11 mouse cellular contexts compared by ENCODE assay signal in genomic region chr4:134263191-134263590, GRCm38 (mm10). TPM values are rescaled to one million over a fixed set of nuclear protein-coding genes. Genes with fewer than 3 reads are reported as not detected.
DNase-seq lines count a peak whose midpoint lies in the region; ATAC-seq and TF ChIP-seq lines count a peak whose summit lies in the region.
"Had no signal": no experiment of that assay in that cellular context is flagged by ENCODE, and none has a peak within 500 bp of the region (broad histone marks: within the 10 kb centered on the region; RNA-seq: fewer than 3 reads in every experiment).

No protein-coding gene starts in this region.

- no peaks in the 10 kb centered on the region for H3K4me1 ChIP-seq in bone marrow, adult 2 months (ENCODE audit: control insufficient read depth, insufficient read depth, low read length)

- H3K4me3 ChIP-seq in bone marrow, adult 2 months (replicated peaks; ENCODE audit: control insufficient read depth, low read depth, low read length): no peak overlapping the region
- H3K4me3 ChIP-seq: megakaryocyte, embryonic 14.5 days had no signal

- ATAC-seq in activated CD4-positive, CD25-positive, alpha-beta regulatory T cell, adult 4 months: no peak

- no peak overlapping the region for H3K27ac ChIP-seq in bone marrow, adult 2 months (ENCODE audit: control insufficient read depth, insufficient read depth, low read depth, low read length, poor library complexity)

- TF ChIP-seq POLR2A in bone marrow, adult 2 months (IDR thresholded peaks at IDR 0.05; ENCODE audit: borderline replicate concordance, control insufficient read depth, low read depth, low read length): no peak

- WGBS in bone marrow, adult 2 months: 44% methylated on average over 6 of the region's 6 CpGs

- peak; percentile 93 for DNase-seq in heart, adult 11 months
- no peak for DNase-seq in heart, postnatal 25 days (ENCODE audit: low spot score)
- DNase-seq in right cerebral cortex, adult 18-20 months: peak; percentile 38
- no peak for DNase-seq in right cerebral cortex, postnatal 36 days (ENCODE audit: low spot score in 2 of 2)
- DNase-seq in heart, postnatal 14 days: peak; percentile 66 to 80
- peak; percentile 71 for DNase-seq in lung, postnatal 25 days (ENCODE audit: low spot score)

- TF ChIP-seq CTCF in bone marrow, adult 2 months (IDR thresholded peaks at IDR 0.05; ENCODE audit: control insufficient read depth, insufficient read depth, low read length): peak; percentile 85

- intact Hi-C loops in heart, postnatal 25 days (cut with DNase I): loop anchor here (5.0 kb wide), 1 partner anchor 104 kb away; no protein-coding TSS in a partner anchor
- intact Hi-C loops in heart, postnatal 14 days (cut with DNase I): loop anchor here (2.0 to 5.0 kb wide), 2 partner anchors 30 to 124 kb away; no protein-coding TSS in a partner anchor

RNA-seq across cellular contexts. Expression of gene Grrp1, which starts 9.3 kb away (rescaled TPM):
- total RNA-seq in heart, postnatal 25 days (2021): 1 to 10 TPM; 6.0 to 7.6 TPM
- polyA plus RNA-seq in bone marrow, adult 2 months (2011; ENCODE audit: insufficient read depth, insufficient read length, low replicate concordance, missing spikeins): 5.2 and 7.5 TPM in 2 replicates
- total RNA-seq in heart, postnatal 14 days (2021): 10 to 100 TPM in 1 of 2 experiments, 1 to 10 TPM in 1; 8.6 to 13.8 TPM
- polyA plus RNA-seq in activated CD4-positive, CD25-positive, alpha-beta regulatory T cell, adult 4 months (2017; shearing (Covaris generic)): not detected

RNA-seq across cellular contexts. Expression of gene Gm30191, which starts 16.5 kb away (rescaled TPM):
- not detected for total RNA-seq in heart, postnatal 25 days (2021)
- not detected in 2 replicates for polyA plus RNA-seq in bone marrow, adult 2 months (2011; ENCODE audit: insufficient read depth, insufficient read length, low replicate concordance, missing spikeins)
- not detected for total RNA-seq in heart, postnatal 14 days (2021)
- not detected for polyA plus RNA-seq in activated CD4-positive, CD25-positive, alpha-beta regulatory T cell, adult 4 months (2017; shearing (Covaris generic))
- total RNA-seq: adrenal gland, postnatal 4 days had no signal
- polyA plus RNA-seq: heart, embryonic 14.5 days had no signal

RNA-seq across cellular contexts. Expression of gene Zfp593, which starts 17.8 kb away (rescaled TPM):
- total RNA-seq in heart, postnatal 25 days (2021): 1 to 10 TPM; 3.1 to 3.2 TPM
- polyA plus RNA-seq in bone marrow, adult 2 months (2011; ENCODE audit: insufficient read depth, insufficient read length, low replicate concordance, missing spikeins): 2.6 and 8.0 TPM in 2 replicates
- total RNA-seq in heart, postnatal 14 days (2021): 1 to 10 TPM; 2.4 to 3.3 TPM
- 1 to 10 TPM; 5.1 to 6.4 TPM for polyA plus RNA-seq in activated CD4-positive, CD25-positive, alpha-beta regulatory T cell, adult 4 months (2017; shearing (Covaris generic))

RNA-seq across cellular contexts. Expression of gene E130218I03Rik, which starts 19.7 kb away (rescaled TPM):
- not detected for total RNA-seq in heart, postnatal 25 days (2021)
- not detected in 2 replicates for polyA plus RNA-seq in bone marrow, adult 2 months (2011; ENCODE audit: insufficient read depth, insufficient read length, low replicate concordance, missing spikeins)
- not detected for total RNA-seq in heart, postnatal 14 days (2021)
- polyA plus RNA-seq in activated CD4-positive, CD25-positive, alpha-beta regulatory T cell, adult 4 months (2017; shearing (Covaris generic)): 1 to 10 TPM in 1 of 2 experiments, under 1 TPM in 1; 0.37 to 6.4 TPM
- total RNA-seq: adrenal gland, postnatal 4 days had no signal
- polyA plus RNA-seq: heart, embryonic 14.5 days had no signal

RNA-seq across cellular contexts. Expression of gene Pdik1l, which starts 24.5 kb away (rescaled TPM):
- total RNA-seq in heart, postnatal 25 days (2021): 1 to 10 TPM; 5.8 to 8.4 TPM
- polyA plus RNA-seq in bone marrow, adult 2 months (2011; ENCODE audit: insufficient read depth, insufficient read length, low replicate concordance, missing spikeins): 4.9 and 5.2 TPM in 2 replicates
- 1 to 10 TPM; 6.6 to 8.6 TPM for total RNA-seq in heart, postnatal 14 days (2021)
- 10 to 100 TPM; 17.2 to 19.1 TPM for polyA plus RNA-seq in activated CD4-positive, CD25-positive, alpha-beta regulatory T cell, adult 4 months (2017; shearing (Covaris generic))

Comparison
In these comparisons a context has a peak if more than half of its experiments do, and no peak if none do; other contexts are left out.
1. DNase-seq: peak in heart, adult 11 months (single experiment), right cerebral cortex, adult 18-20 months (single experiment), heart, postnatal 14 days (2 of 2) and lung, postnatal 25 days (single experiment); none in heart, postnatal 25 days (single experiment) and right cerebral cortex, postnatal 36 days (0 of 2).